Mouse (Mus musculus) neutrophil, adult 5-6 weeks (primary cell): Measurements from ENCODE around the gene Hmg20b. TPM values are rescaled to one million over a fixed set of nuclear protein-coding genes. Genes with fewer than 3 reads are reported as not detected.
A peak's percentile ranks its signal among the peaks of the same experiment; 100 is the strongest.

ENCODE experiments used
- ATAC-seq: fragments of 151-379, 151-347 bp; 2 replicates; pipeline ENCODE4 v1.8.0; 2017; ENCODE audit warnings: mild to moderate bottlenecking, moderate TSS enrichment; ENCODE audit not compliant: insufficient number of reproducible peaks, poor library complexity, low FRiP score, severe bottlenecking; ENCODE audit errors: extremely low read depth
- total RNA-seq: library from RNA; stranded (forward); fragments of 200-1000 nt; gene quantifications from 2 replicates; pipeline ENCODE4 v1.2.3, GENCODE M21; 2017

The Hmg20b gene
- total RNA-seq = 30.3 and 36.5 TPM in 2 replicates

GRCm38 (mm10) chr10:81350351-81351063 lies at the start of gene Hmg20b:
Gene Hmg20b, minus strand, starts transcription at chr10:81350480.
- peak; percentile 94 for ATAC-seq

GRCm38 (mm10) chr10:81399798-81400308 lies 49.6 kb upstream of the Hmg20b start:
- no peak for ATAC-seq

- no peak for ATAC-seq
These were observed 49.0 kb upstream of the Hmg20b start for GRCm38 (mm10) chr10:81399296-81399695.

GRCm38 (mm10) chr10:81396749-81397148 lies 46.5 kb upstream of the Hmg20b start:
- ATAC-seq = no peak

- no peak for ATAC-seq
These were observed 45.6 kb upstream of the Hmg20b start for GRCm38 (mm10) chr10:81395865-81396264.

- ATAC-seq = peak; percentile 49
These were observed 44.8 kb upstream of the Hmg20b start for GRCm38 (mm10) chr10:81395127-81395526.

- ATAC-seq = no peak
These were observed 43.3 kb upstream of the Hmg20b start for GRCm38 (mm10) chr10:81393456-81394063.

GRCm38 (mm10) chr10:81392781-81393185 lies 42.5 kb upstream of the Hmg20b start, which contains the start of gene Smim24:
Gene Smim24, plus strand, starts transcription at chr10:81393051.
- no peak for ATAC-seq

- ATAC-seq = no peak
These were observed 42.0 kb upstream of the Hmg20b start for GRCm38 (mm10) chr10:81392270-81392669.

- ATAC-seq = no peak
These were observed 40.3 kb upstream of the Hmg20b start for GRCm38 (mm10) chr10:81390678-81390965.

GRCm38 (mm10) chr10:81389801-81390677 lies 39.8 kb upstream of the Hmg20b start:
- ATAC-seq = peak; percentile 70

- no peak for ATAC-seq
These were observed 39.1 kb upstream of the Hmg20b start for GRCm38 (mm10) chr10:81389373-81389772.

GRCm38 (mm10) chr10:81388505-81389055 lies 38.3 kb upstream of the Hmg20b start, which contains the start of gene Gm48552:
Gene Gm48552, plus strand, starts transcription at chr10:81389005.
- ATAC-seq = no peak

GRCm38 (mm10) chr10:81387716-81388115 lies 37.4 kb upstream of the Hmg20b start:
- no peak for ATAC-seq

GRCm38 (mm10) chr10:81385603-81386306 lies 35.5 kb upstream of the Hmg20b start:
- no peak for ATAC-seq

GRCm38 (mm10) chr10:81384605-81384982 lies 34.3 kb upstream of the Hmg20b start:
- ATAC-seq = no peak

GRCm38 (mm10) chr10:81383802-81384604 lies 33.7 kb upstream of the Hmg20b start, which contains the start of the genes Dohh and Gm48551:
Gene Dohh, plus strand, starts transcription at chr10:81384428.
Gene Gm48551, plus strand, starts transcription at chr10:81384466.
- ATAC-seq = peak; percentile 95

GRCm38 (mm10) chr10:81382039-81382438 lies 31.8 kb upstream of the Hmg20b start:
- no peak for ATAC-seq
